Mouse (Mus musculus) brain, embryonic 14.5 days (tissue): ENCODE data around the gene Rnasel. TPM values are rescaled to one million over a fixed set of nuclear protein-coding genes. Genes with fewer than 3 reads are reported as not detected.
"Not testable (repeated sequence)": the region's sequence is repeated elsewhere in the genome, so short reads cannot be mapped to it uniquely, and the experiment has no call there.

Source experiments
- DNase-seq: peaks from one replicate; pipeline ENCODE4 v3.0.0-alpha.2; 2011; ENCODE audit warnings: low read depth
- CTCF ChIP-seq: fragments of 200-500 bp; IDR thresholded peaks from 2 replicates; pipeline ENCODE4 v1.5.1; 2012; ENCODE audit warnings: inconsistent platforms, mild to moderate bottlenecking, moderate library complexity, borderline replicate concordance; ENCODE audit not compliant: insufficient read depth, insufficient read length; ENCODE audit errors: extremely low read depth
- POLR2A ChIP-seq: fragments of 200-500 bp; IDR thresholded peaks from 2 replicates; pipeline ENCODE4 v1.6.1; 2012; ENCODE audit warnings: mild to moderate bottlenecking, inconsistent platforms, borderline replicate concordance; ENCODE audit not compliant: poor library complexity, insufficient read depth, insufficient read length, severe bottlenecking; ENCODE audit errors: extremely low read depth
- polyA plus RNA-seq: library from polyadenylated mRNA; depleted of rRNA; stranded (reverse); fragments of >200 nt; gene quantifications from 2 replicates; pipeline ENCODE4 v1.2.3, GENCODE M21; 2012

Gene Rnasel
- polyA plus RNA-seq, 1 experiment: 78.4 TPM

DNA sequence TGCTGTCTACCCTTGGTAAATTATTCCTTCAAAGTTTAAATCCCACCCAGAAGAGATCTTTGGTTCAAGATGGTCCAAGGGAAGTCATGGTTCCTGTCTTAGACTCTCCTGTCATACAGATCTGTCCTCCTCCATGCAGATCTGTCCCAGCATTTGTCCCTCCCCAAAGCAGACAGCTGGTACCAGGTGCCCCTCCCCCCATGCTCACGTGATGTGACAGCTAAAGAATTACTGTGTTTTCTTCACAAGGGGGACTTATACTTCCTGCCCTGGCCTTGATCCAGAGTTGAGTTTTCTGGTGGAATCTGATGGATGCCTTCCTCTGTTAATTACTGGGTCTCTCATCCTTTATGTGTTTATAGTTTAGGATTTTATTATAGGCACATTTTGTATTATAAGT lies 677 bp upstream of the Rnasel start:
- no peak for TF ChIP-seq CTCF
- TF ChIP-seq POLR2A: no peak
- DNase-seq: peak; percentile 82

DNA sequence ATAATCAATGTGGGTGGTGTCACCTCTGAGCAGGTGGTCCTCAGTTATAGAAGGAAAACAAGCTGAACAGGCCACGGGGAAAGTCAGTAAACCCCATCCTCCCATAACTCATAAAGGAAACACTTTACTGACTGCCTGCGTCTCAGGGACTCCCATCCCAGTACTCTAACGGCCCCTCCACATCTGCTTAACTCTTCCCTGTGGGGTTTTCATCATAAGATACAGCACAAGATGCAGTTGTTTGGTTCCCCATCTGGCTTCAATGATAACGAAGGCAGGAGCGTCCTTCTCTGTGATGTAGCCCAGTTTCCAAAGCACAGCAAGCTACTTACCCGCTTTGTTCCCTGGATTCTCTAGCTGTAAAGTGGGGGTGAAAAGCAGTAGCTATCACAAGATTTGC lies 828 bp downstream of the Rnasel start:
- no peak for TF ChIP-seq POLR2A
- no peak for TF ChIP-seq CTCF
- DNase-seq: peak; percentile 64

DNA sequence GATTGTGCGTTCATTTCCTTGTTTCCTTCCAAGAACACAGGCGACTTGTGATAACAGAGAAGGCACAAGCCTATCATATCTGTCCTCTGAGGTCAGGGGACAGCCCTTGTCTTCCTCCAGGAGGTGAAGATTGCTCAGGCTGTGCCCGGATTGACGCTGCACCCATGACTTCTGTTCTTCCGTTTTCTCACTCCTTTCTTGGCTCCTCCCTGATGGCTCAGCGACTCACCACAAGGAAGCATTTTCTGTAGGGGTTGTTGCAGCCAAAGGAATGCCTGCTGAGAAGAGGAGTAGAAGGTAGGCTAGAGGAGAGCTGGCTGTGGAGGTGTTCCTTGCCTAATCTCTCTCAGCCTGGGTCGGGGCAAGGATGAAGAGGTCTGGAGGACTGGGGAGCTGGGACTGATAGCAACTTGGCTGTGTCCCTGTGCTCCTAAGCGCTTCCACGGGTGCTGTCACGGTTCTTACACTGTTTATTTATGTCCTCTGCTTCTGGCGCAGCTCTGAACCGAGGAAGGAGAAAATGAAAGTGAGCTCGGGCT lies 2.6 kb downstream of the Rnasel start:
- no peak for DNase-seq
- no peak for TF ChIP-seq POLR2A
- TF ChIP-seq CTCF: no peak

DNA sequence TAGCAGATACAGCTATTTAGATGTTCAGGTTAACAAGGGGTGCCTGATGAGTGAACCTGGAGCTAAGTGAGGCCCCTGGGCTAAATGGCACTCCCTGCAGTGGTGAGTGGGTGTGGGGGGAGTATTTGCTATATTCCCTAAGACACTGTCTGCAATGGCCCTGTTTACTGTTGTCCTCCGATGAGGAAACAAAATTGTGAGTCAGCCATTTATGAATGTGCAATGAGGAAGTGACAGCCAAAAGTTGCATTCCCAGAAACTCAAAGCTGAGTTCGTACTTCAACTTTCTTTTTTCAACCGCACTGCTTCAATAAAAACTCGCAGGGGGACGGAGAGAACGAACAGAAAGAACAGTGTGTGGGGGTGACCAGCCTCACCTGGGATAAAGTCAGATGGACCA lies 3.3 kb downstream of the Rnasel start:
- TF ChIP-seq CTCF (no peak), POLR2A (no peak)
- no peak for DNase-seq

DNA sequence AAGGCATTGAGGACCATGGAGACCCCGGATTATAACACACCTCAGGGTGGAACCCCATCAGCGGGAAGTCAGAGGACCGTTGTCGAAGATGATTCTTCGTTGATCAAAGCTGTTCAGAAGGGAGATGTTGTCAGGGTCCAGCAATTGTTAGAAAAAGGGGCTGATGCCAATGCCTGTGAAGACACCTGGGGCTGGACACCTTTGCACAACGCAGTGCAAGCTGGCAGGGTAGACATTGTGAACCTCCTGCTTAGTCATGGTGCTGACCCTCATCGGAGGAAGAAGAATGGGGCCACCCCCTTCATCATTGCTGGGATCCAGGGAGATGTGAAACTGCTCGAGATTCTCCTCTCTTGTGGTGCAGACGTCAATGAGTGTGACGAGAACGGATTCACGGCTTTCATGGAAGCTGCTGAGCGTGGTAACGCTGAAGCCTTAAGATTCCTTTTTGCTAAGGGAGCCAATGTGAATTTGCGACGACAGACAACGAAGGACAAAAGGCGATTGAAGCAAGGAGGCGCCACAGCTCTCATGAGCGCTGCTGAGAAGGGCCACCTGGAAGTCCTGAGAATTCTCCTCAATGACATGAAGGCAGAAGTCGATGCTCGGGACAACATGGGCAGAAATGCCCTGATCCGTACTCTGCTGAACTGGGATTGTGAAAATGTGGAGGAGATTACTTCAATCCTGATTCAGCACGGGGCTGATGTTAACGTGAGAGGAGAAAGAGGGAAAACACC lies 4.7 kb downstream of the Rnasel start:
- DNase-seq: no peak
- TF ChIP-seq POLR2A (no peak), CTCF (no peak)

DNA sequence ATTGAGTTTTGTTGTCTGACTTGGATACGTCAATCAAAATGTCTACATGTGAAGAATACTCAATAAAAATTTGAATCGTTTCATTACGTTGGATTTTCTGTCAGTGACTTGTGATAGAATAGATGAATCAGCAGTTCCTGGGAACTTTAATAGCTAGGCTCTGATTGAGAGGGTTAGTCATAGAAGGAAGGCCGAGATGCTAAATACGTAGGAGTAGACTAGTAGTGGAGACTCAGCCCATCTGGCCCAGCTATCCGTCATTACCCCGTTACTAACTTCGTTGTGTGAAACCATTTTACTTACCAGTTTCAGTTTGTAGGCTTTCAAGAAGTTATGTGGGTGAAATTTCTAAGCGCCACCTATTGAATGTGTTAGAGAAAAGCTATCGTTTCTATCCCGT lies 14.9 kb downstream of the Rnasel start:
- DNase-seq: no peak
- TF ChIP-seq CTCF: no peak
- TF ChIP-seq POLR2A: no peak

DNA sequence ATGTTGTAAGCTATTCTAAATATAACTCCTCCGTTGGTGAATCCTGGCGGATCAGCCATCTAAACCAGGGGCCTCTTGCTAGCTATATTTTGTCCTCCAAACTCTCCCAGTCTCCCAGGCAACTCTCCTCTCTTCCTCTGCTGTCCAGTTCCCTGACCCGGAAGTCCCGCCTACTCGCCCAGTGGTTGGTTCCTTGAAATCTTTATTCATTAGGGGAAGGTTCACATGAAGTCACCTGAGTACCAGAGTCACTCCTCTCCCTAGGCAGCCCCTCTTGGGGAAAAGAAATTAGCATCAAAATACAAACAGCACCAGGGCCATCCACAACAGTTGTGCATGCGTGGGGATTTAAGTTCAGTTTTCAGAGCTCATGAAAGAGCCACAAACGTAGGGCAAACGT lies 17.1 kb downstream of the Rnasel start:
- DNase-seq: no peak
- TF ChIP-seq POLR2A (no peak), CTCF (no peak)

DNA sequence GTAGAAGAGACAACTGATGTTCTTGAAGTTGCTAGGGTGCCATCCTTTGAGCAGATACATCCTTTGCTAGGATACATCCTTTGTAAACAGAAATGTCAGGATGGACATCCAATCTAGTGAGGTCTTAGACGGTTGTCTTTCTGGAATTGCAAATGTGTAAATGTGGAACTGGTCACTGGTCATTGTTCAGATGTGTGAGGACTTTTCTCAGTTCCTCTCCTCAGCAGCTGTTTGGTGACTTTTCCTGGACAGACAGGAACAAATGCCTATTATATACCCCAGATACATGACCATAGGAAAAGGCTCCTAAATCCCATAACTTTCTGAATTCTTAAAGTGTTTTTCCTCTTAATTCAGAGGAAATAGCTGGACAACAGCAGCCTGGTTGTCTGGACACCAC lies 18.1 kb downstream of the Rnasel start:
- DNase-seq: no peak
- TF ChIP-seq CTCF: no peak
- TF ChIP-seq POLR2A: no peak

DNA sequence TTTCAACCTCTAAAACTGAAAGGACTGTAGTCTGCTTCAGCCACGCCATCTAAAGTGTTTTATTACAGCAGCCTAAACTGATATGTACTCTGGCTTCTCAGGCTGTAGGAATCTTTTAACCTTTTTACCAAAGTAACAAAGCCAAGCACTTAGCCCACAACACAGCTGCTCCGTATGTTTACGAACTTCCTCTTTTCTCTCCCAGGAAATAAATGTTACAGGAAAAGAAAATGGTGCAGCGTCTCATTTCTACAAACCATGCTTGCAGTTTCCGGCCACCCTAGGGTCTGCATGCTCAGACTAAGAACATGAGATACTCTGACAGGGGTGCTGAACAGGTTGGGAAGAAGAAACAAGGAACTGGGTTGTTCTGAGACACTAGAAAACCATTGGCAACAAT lies 19.2 kb downstream of the Rnasel start:
- TF ChIP-seq POLR2A (no peak), CTCF (no peak)
- DNase-seq: no peak

DNA sequence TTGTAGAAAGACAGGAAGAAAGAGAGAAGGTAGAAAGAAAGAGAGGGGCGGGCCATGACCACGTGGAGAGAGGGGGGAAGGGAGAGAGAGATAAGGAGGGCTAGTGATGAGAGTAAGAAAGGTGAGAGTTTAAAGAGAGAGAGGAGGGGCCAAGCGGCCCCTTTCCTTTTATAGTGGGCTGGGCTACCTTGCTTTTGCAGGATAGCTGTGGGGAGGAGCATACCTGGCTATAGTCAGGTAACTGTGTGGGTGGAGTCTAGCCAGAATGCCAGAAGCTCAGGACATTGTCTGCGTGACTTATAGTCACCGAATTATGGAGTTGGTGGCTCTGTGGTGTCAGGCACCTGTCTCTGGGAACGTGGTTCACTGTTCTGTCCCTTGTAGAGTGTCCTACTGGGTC lies 20.3 kb downstream of the Rnasel start:
- DNase-seq: not testable (repeated sequence)

DNA sequence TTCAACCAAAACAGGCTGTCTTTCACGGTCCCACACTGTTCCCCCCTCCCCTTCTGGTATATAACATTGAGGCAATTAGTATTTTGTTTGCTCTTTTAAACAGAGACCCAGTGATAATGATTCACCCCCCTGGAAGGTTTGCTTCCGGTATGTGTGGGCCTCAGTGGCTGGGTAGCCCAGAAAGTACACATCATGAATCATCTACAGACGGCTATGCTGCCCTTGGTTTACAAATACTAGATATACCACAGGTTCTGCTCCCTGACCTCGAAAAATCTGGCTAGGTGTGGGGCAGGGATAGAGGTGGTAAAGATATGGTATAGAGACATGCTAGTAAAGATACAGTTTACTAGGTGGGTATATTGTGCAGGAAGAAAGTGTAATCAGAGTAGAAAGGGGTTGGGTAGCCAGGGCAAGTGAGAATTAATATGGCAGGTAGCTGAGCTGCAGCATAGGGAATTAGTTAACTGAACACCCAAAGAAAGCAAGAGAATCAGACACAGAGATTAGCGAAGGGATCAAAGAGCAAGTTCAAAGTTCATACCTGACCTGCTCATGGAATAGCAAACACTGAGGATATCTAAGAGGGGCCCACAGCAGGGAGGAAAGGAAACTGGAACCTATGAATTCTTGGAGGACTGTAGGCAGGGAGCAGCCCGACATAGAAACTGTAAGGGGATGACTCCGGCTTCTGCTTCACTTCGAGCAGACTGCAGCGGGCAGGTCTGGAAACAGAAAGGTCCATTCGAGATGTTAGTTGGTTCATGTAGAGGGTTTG lies 21.0 kb downstream of the Rnasel start:
- DNase-seq: no peak
- TF ChIP-seq POLR2A: no peak

DNA sequence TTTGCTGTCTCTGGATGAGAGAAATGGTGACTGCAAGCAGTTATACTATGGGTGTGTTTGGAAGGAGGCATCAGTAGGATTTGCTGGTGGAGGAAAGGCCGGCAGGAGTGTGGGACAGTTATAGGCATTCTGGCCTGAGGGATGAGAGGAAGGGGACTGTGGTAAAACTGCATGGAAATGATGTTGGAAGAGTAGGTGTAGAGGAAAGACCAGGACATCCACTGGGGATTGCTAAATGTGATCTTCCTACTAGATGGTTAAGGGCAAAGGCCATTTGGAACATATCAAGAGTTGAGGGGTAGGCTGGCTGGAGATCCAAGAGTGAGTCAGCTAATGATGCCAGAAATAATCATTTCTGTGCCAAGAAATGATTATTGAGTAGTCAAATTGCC lies 21.5 kb downstream of the Rnasel start:
- DNase-seq: no peak
- no peak for TF ChIP-seq CTCF
- TF ChIP-seq POLR2A: no peak

DNA sequence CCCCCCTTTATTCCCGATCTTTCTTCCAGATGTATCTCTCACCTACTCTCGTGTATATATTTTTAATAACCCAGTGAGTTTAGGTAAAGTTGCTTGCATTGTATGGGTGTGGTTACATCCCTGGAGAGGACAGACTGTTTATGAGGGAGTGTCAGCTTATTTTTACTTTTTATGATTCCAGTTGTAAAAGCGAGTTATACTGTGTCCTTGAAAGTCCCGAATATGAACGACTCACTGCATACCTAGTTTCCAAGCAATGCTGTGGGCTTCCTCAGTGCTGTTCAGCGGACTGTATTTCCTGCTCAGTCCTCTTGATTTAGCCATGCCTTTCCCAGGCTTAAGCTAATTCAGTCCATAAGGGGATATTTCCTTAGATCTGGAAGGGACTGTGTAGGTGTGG lies 25.9 kb downstream of the Rnasel start:
- TF ChIP-seq POLR2A: no peak
- TF ChIP-seq CTCF: no peak
- no peak for DNase-seq
